Mouse (Mus musculus) heart, embryonic 10.5 days (tissue): ENCODE measurements around the gene P3h4. TPM values are rescaled to one million over a fixed set of nuclear protein-coding genes. Genes with fewer than 3 reads are reported as not detected.

Experiments
- DNase-seq: peaks from one replicate; pipeline ENCODE4 v3.0.0-alpha.2; 2017; ENCODE audit warnings: low spot score
- H3K27ac ChIP-seq: fragments of 300-500 bp; sonication (generic); 2 replicates; pipeline ENCODE4 v1.5.1; 2016; ENCODE audit warnings: mild to moderate bottlenecking
- H3K27me3 ChIP-seq: fragments of 300-500 bp; sonication (generic); 2 replicates; pipeline ENCODE4 v1.6.1; 2016; ENCODE audit warnings: mild to moderate bottlenecking; ENCODE audit not compliant: poor library complexity, insufficient read depth, severe bottlenecking
- H3K36me3 ChIP-seq: fragments of 300-500 bp; sonication (generic); 2 replicates; pipeline ENCODE4 v1.6.1; 2016; ENCODE audit warnings: mild to moderate bottlenecking, moderate library complexity
- H3K4me1 ChIP-seq: fragments of 300-500 bp; sonication (generic); 2 replicates; pipeline ENCODE4 v1.6.1; 2016; ENCODE audit warnings: mild to moderate bottlenecking
- H3K4me3 ChIP-seq: fragments of 300-500 bp; sonication (generic); 2 replicates; pipeline ENCODE4 v1.5.1; 2016; ENCODE audit warnings: mild to moderate bottlenecking, moderate library complexity
- H3K9me3 ChIP-seq: fragments of 300-500 bp; sonication (generic); 2 replicates; pipeline ENCODE4 v1.6.1; 2016; ENCODE audit warnings: mild to moderate bottlenecking, moderate library complexity
- WGBS: fragments of 180-500 bp; shearing (Covaris S2); methylation state at CpG from one replicate; pipeline ENCODE4 v1.1.7; 2016; 5-methylcytosine and 5-hydroxymethylcytosine counted together
- polyA plus RNA-seq: library from polyadenylated mRNA; unstranded; fragments of >200 nt; fragmentation: Nextera tagmentation; extraction: Ambion mirVana; gene quantifications from 2 replicates; pipeline ENCODE4 v1.2.1, GENCODE M21; 2016

P3h4 gene
- polyA plus RNA-seq, 1 experiment from 2014 or later = 81.8 TPM

DNA sequence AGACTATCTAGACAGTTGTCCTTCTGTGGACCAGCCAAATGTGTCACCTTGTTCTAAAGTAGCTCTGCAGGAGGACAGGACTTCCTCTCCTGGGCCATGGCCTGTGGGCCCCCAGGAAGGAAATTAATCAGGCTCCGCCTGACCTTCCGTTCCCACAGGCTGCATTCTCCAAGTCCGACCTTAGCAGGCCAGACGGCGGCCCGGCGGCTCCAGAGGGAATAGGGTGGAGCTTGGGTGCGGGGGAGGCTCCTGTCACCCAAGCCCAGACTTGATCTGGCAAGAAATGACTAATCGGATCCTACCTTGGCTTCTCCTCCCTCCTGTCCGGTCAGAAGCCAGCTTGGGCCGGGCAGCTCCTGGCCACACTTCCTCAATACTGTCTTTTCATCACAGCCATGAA lies 19.4 kb downstream of the P3h4 start:
- DNase-seq = no peak
- WGBS = 8% methylated on average over 11 of the region's 11 CpGs
- H3K4me3 ChIP-seq = peak overlapping the region; percentile 87
- H3K9me3 ChIP-seq = no peaks in the 10 kb centered on the region
- peaks cover 16% of the 10 kb centered on the region for H3K36me3 ChIP-seq
- H3K27ac ChIP-seq = peak overlapping the region; percentile 92
- H3K4me1 ChIP-seq = peaks cover 90% of the 10 kb centered on the region
- H3K27me3 ChIP-seq = no peaks in the 10 kb centered on the region

DNA sequence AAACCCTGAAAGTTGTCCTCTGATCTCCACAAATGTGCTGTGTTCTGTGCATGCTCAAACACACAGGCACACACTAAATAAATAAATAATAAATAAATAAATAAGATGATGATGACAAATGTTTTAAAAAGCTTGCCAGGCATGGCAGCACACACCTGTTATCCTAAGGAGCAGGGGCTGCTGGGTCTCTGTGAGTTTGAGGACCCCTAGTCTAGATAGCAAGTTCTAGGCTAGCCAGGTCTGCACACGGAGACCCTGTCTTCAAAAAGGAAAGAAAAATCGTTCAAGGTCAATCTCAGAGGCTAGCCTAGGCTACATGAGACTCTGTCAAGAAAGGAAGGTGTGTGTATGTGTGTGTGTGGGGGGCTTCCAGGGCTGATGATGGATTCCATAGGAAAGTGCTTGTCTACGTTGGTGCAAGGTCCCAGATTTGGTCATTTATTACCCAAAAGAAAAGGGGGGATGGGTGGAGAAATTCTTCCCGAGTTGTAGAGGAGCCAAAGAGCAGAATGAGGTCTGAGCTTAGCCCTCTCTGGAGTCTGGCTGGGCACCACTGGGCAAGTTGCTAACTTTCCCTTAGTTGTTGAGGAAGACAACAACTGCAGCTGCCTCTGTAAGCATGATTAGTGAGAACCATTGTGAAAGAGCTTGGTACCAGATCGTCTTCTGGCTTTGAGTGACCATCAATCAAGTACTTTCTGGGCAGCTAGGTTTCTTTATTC lies 20.1 kb downstream of the P3h4 start:
- H3K36me3 ChIP-seq = peaks cover 16% of the 10 kb centered on the region
- H3K27me3 ChIP-seq = no peaks in the 10 kb centered on the region
- DNase-seq = no peak
- peak overlapping the region; percentile 92 for H3K27ac ChIP-seq
- 62% methylated on average over 5 of the region's 5 CpGs for WGBS
- H3K4me1 ChIP-seq = peaks cover 90% of the 10 kb centered on the region
- H3K9me3 ChIP-seq = no peaks in the 10 kb centered on the region
- H3K4me3 ChIP-seq = peak overlapping the region; percentile 87

DNA sequence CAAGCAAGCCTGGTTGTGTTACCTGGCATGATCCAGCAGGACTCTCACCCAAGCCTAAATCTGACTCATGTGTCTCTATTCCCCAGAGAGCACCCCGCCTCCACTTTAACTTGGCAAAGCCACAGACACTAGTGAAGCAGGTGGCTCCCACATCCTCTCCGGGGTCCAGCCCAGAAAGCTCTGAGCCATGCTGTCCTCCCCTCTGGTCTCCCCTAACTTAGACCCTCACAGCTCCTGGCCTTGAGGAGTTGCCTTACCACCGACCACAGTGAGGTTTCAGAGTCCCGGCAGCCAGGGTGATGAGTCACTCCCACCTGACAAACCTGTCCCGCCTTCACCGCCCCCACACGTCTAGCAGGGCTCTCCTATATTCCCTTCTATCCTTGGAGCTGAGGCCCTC lies 20.9 kb downstream of the P3h4 start:
- H3K27ac ChIP-seq = peak overlapping the region; percentile 31; the same call in 1 of the 2 replicates
- no peaks in the 10 kb centered on the region for H3K27me3 ChIP-seq
- no peak overlapping the region for H3K4me3 ChIP-seq
- DNase-seq = no peak
- peaks cover 16% of the 10 kb centered on the region for H3K36me3 ChIP-seq
- peaks cover 93% of the 10 kb centered on the region for H3K4me1 ChIP-seq
- WGBS = 59% methylated on average over 7 of the region's 7 CpGs
- no peaks in the 10 kb centered on the region for H3K9me3 ChIP-seq

DNA sequence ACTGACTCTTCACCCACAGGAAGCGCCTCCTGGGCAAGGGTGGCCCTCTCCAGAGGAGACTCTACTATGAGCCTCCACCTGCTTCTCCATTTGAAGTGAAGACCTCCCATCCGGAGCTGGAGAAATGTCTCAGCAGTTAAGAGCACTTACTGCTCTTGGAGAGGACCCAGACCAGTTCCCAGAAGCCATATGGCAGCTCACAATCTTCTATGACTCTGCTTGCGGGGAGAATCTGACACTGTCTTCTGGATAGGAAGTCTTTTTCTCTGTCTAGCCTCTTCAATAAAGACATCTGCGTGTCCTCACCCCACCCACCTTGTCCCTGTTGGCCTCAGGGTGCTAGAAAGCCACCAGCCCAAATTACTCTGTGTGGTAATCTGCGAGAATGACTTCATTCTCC lies 21.7 kb downstream of the P3h4 start:
- DNase-seq = no peak
- Histone ChIP-seq H3K4me1 (peaks cover 96% of the 10 kb centered on the region), H3K4me3 (0 out of 2 replicates have a peak overlapping the region, but pooled peaks have one; percentile 1), H3K9me3 (no peaks in the 10 kb centered on the region), H3K27ac (peak overlapping the region; percentile 31; the same call in 1 of the 2 replicates), H3K36me3 (peaks cover 16% of the 10 kb centered on the region), H3K27me3 (no peaks in the 10 kb centered on the region)
- WGBS = 77% methylated on average over 5 of the region's 5 CpGs

DNA sequence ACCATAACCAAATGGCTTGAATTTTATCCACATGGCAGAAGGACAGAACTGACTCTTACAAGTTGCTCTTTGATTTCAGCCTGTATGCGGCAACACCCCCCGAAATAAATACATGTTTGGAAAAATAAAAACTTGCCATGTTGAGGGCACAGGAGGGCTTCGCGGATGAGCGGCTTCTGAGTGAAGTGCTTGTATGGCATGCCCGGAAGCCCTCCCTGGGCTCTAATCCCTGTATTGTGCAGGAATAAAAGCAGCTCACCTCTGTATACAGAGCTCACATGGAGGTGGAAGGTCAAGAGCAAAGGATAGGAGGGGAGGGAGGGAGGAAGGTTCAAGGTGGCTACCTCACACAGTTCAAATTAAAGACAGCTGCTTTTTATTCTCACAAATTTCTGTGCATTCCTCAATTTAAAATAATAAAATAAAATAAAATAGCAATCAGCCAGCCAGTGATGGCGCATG lies 22.7 kb downstream of the P3h4 start:
- 91% methylated on average over 7 of the region's 7 CpGs for WGBS
- Histone ChIP-seq H3K9me3 (no peaks in the 10 kb centered on the region), H3K4me3 (no peak overlapping the region), H3K27me3 (no peaks in the 10 kb centered on the region), H3K36me3 (peaks cover 16% of the 10 kb centered on the region), H3K4me1 (peaks cover 96% of the 10 kb centered on the region), H3K27ac (no peak overlapping the region)
- no peak for DNase-seq

DNA sequence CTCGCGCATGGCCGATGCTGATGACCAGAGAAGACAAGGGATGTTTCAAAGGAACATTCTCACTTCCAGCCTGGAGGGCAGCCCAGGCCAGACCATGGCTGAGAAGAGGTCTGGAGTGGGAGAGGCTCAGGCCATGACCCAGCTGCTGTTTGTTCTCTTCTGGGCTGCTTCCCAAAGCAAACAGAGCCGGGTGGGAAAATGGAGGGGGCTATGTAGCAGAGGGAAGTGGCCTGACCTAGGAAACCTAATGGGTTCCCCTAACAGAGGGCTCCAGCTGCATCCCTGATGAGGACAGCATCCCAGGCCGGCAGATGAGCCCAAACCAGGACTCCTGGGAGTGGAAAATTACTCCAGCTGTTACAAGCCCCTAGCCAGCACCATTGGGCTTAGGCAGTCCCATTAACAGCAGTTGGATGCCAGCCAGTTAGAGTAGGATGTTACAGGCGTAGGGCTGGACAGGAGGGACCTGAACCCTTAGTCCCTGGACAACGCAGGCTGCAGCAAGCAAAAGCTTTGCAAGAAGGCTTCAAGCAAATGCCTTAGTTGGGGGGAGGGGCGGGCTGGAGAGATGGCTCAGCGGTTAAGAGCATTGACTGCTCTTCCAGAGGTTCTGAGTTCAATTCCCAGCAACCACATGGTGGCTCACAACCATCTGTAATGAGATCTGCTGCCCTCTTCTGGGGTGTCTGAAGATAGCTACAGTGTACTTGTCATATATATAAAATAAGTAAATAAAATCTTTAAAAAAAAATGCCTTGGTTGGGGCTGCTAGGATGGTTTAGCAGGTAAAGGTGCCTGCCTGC lies 23.4 kb downstream of the P3h4 start:
- no peaks in the 10 kb centered on the region for H3K9me3 ChIP-seq
- WGBS = 57% methylated on average over 9 of the region's 9 CpGs
- peaks cover 98% of the 10 kb centered on the region for H3K4me1 ChIP-seq
- DNase-seq = no peak
- peak overlapping the region; percentile 8 for H3K4me3 ChIP-seq
- peak overlapping the region; percentile 85 for H3K27ac ChIP-seq
- no peaks in the 10 kb centered on the region for H3K27me3 ChIP-seq
- H3K36me3 ChIP-seq = peaks cover 20% of the 10 kb centered on the region

DNA sequence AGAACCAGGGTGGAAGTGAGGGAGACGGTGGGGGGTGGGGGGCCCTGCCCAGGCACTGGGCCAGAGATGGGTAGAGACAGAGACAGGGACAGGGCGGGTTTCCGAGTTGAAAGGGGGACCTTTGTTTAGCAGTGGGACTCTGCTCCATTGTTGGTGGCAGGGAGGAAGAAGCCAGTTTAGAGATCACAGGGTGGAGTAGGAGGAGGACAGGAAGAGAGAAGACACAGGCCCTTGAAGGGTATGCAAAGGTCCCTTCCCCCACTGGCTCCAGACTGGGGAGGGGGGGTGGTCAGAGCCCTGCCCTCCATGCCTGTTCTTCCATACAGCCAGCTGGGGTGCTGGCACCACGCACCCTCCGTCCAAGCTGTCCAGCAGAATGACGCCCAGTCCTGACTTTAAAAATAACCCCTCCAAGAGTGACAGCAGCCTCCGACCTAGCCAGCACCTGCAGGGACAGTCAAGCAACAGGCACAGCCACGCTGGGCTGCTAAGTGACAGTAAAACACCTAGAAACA lies 24.6 kb downstream of the P3h4 start:
- WGBS = 22% methylated on average over 8 of the region's 8 CpGs
- no peaks in the 10 kb centered on the region for H3K27me3 ChIP-seq
- peaks cover 92% of the 10 kb centered on the region for H3K4me1 ChIP-seq
- H3K27ac ChIP-seq = peak overlapping the region; percentile 85
- H3K36me3 ChIP-seq = peaks cover 33% of the 10 kb centered on the region
- no peak for DNase-seq
- peak overlapping the region; percentile 8 for H3K4me3 ChIP-seq
- H3K9me3 ChIP-seq = no peaks in the 10 kb centered on the region

DNA sequence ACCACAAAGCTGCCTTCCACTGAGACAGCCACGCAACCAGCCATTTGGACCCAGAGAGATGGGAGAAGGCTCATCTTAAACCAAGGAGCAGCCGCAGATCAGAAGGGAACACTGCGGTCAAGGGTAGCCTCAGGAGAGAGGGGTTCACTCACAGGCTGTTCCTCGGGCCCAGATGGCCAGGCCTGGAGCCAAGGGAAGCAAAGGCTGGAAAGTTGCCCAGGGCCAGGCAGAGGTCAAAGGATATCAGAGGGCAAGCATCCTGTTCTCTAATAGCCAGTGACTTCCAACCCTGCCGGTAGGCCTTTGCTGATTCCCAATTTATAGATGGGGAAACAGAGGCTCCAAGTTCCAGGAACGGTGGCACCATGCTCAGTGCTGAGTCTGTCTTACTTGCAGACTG lies 26.0 kb downstream of the P3h4 start:
- 53% methylated on average over 6 of the region's 6 CpGs for WGBS
- peaks cover 42% of the 10 kb centered on the region for H3K36me3 ChIP-seq
- H3K9me3 ChIP-seq = no peaks in the 10 kb centered on the region
- no peak for DNase-seq
- peak overlapping the region; percentile 85 for H3K27ac ChIP-seq
- peaks cover 80% of the 10 kb centered on the region for H3K4me1 ChIP-seq
- peak overlapping the region; percentile 29 for H3K4me3 ChIP-seq
- no peaks in the 10 kb centered on the region for H3K27me3 ChIP-seq

DNA sequence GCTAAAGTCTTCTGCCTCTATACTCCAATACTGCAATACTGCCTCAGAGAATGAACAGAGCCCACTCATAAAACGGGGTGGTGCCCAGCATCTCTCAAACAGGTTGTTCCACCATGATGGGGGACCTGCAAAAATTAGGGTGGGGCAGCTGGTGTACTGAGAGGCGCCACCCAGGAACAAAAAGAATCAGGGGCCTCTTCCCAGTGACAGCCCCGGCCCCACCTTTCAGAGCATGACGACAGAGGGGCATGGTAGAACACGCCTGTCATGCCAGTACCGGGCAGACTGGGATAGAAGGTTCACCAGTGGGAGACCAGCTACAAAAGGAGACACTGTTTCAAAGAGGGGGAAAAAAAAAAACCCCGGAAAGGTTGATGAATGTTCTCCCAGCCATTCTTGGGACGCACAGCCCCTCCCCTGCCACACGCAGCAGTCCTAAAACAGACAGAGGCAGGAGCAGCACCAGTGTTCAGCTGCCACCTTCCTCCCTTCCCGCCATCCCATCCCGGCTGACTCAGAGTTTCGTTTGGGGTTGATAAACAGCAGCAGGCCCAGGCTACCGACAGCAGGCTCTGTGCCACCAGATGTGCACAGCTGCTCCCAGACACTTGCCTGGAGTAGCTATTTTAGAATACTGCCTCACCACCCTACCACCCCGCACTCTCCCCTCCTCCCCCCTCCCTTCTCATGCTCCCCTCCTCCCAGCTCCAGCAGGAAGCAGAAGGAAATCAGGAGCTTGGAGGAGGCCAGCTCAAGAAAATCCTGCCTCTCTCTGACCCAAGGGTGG lies 26.9 kb downstream of the P3h4 start:
- Histone ChIP-seq H3K4me1 (peaks cover 72% of the 10 kb centered on the region), H3K9me3 (no peaks in the 10 kb centered on the region), H3K4me3 (peak overlapping the region; percentile 29), H3K36me3 (peaks cover 44% of the 10 kb centered on the region), H3K27ac (peak overlapping the region; percentile 85), H3K27me3 (no peaks in the 10 kb centered on the region)
- 36% methylated on average over 14 of the region's 14 CpGs for WGBS
- peak; percentile 92 for DNase-seq

DNA sequence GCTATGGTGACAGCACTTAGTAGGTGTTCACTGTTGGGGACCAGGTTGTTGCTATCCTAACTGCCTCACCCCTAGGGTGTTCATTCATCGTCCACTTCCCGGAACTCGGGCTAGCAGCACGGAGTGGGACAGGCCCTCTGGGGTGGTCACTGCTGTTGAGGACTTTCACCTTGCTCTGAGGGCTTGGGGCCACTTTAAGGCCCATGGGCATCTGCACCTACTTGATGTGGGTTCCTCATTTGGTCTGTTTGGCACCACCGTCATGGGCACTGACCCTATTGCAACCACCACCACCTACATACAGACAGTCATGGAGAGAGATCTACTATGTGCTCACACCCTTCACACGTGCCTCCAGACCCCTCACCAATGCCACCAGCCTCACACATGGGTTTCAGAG lies 27.5 kb downstream of the P3h4 start:
- H3K4me3 ChIP-seq = no peak overlapping the region
- H3K9me3 ChIP-seq = no peaks in the 10 kb centered on the region
- DNase-seq = no peak
- H3K27me3 ChIP-seq = no peaks in the 10 kb centered on the region
- H3K27ac ChIP-seq = peak overlapping the region; percentile 85; the same call in 1 of the 2 replicates
- WGBS = 87% methylated on average over 6 of the region's 6 CpGs
- H3K4me1 ChIP-seq = peaks cover 66% of the 10 kb centered on the region
- H3K36me3 ChIP-seq = peaks cover 46% of the 10 kb centered on the region

DNA sequence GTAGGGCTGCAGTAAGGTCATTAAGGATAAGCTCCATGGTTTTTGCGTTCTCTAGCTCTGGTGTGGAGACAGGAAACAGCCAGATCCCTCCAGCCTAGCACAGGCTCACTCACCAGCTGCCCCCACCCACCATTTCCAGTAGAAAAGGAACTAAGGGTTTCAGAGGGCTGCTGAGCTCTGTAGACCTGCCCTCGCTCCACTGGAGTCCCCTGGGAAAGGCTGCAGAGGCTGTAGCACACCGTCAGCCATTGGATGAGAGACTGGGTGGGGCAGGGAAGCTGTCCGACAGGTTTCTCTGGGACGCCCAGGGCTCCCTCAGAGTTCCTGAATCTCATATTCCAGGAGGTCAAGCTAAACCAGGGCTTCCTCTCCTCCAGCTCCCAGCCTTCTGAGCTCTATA lies 28.1 kb downstream of the P3h4 start:
- H3K36me3 ChIP-seq = peaks cover 52% of the 10 kb centered on the region
- no peaks in the 10 kb centered on the region for H3K9me3 ChIP-seq
- peak overlapping the region; percentile 85 for H3K27ac ChIP-seq
- no peak for DNase-seq
- no peaks in the 10 kb centered on the region for H3K27me3 ChIP-seq
- H3K4me1 ChIP-seq = peaks cover 61% of the 10 kb centered on the region
- no peak overlapping the region for H3K4me3 ChIP-seq
- whole genome bisulfite sequencing = 51% methylated on average over 5 of the region's 5 CpGs

DNA sequence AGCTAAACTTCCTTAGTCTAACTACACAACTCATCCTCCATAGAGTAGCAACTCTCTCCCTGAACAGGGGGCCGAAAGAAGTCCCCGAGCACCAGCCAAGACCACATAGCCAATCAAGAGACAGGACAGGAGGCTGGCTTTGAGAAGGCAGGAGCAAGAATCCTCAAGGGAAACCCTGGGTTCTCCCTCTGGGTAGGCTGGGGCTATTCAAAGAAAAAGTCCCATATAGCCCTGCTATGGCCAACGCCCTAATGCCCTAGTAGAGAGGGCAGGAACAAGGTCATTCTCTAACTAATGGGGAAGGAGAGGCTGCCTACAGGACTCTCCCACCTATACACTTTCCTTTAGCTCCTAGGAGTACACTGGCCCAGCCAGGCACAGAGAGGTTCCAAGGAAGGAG lies 29.6 kb downstream of the P3h4 start:
- 85% methylated on average over 3 of the region's 3 CpGs for WGBS
- Histone ChIP-seq H3K27me3 (no peaks in the 10 kb centered on the region), H3K4me3 (no peak overlapping the region), H3K4me1 (peaks cover 46% of the 10 kb centered on the region), H3K27ac (peak overlapping the region; percentile 13; the same call in 1 of the 2 replicates), H3K9me3 (no peaks in the 10 kb centered on the region), H3K36me3 (peaks cover 66% of the 10 kb centered on the region)
- no peak for DNase-seq
